Mouse (Mus musculus): ENCODE measurements around the gene Snrnp48.

- TF ChIP-seq CTCF (IDR thresholded peaks at IDR 0.05; ENCODE audit: low read depth), result no peak
- TF ChIP-seq EP300 (IDR thresholded peaks at IDR 0.05; ENCODE audit: low read depth), result no peak
Measured at GRCm38 (mm10) chr13:38232411-38232810, 27.7 kb downstream of the Snrnp48 start.

Measured in liver, embryonic 14.5 days (tissue).